Mouse (Mus musculus) left cerebral cortex, postnatal 14 days (tissue): ENCODE measurements around the gene Usp48. TPM values are rescaled to one million over a fixed set of nuclear protein-coding genes. Genes with fewer than 3 reads are reported as not detected.

Experiments
- DNase-seq, 2 experiments: peaks; one replicate each; pipeline ENCODE4 v3.0.0; 2021 to 2022; ENCODE audit warnings: low spot score in 2 of 2, mixed read lengths in 1 of 2
- intact Hi-C: fragments of 180-260 bp; cut with DNase I; formaldehyde crosslinking; loops from one replicate; pipeline ENCODE4 v1.15.1; 2025
- total RNA-seq, 2 experiments: library from RNA; stranded (reverse); gene quantifications; 2 replicates each; pipeline ENCODE4 v1.2.3; 2021

Gene Usp48
- total RNA-seq, 2 experiments from 2014 or later: 105 to 109 TPM

- intact Hi-C loops: loop anchor here (5.0 kb wide), 1 partner anchor 159 kb away; no protein-coding TSS in a partner anchor
Observed at GRCm38 (mm10) chr4:137678568-137678967, 85.0 kb downstream of the Usp48 start.

GRCm38 (mm10) chr4:137679979-137680550 is 86.5 kb downstream of the Usp48 start:
- DNase-seq: peak; percentile 60 to 61
- intact Hi-C loops: loop anchor here (5.0 kb wide), 1 partner anchor 157 kb away; no protein-coding TSS in a partner anchor

More at GRCm38 (mm10) chr4:137678568-137678967, 85.0 kb downstream of the Usp48 start:
- DNase-seq: no peak

GRCm38 (mm10) chr4:137680721-137681120 is 87.2 kb downstream of the Usp48 start:
- intact Hi-C loops: no loop called here
- no peak for DNase-seq

- intact Hi-C loops: no loop called here
Observed at GRCm38 (mm10) chr4:137681408-137682104, 88.0 kb downstream of the Usp48 start.

GRCm38 (mm10) chr4:137682961-137683453 is 89.5 kb downstream of the Usp48 start:
- DNase-seq: no peak
- intact Hi-C loops: no loop called here

More at GRCm38 (mm10) chr4:137681408-137682104, 88.0 kb downstream of the Usp48 start:
- peak; percentile 74 to 79 for DNase-seq

- DNase-seq: no peak
- intact Hi-C loops: no loop called here
Observed at GRCm38 (mm10) chr4:137684830-137685343, 91.3 kb downstream of the Usp48 start.

- intact Hi-C loops: no loop called here
- no peak for DNase-seq
Observed at GRCm38 (mm10) chr4:137686303-137686702, 92.7 kb downstream of the Usp48 start.

- no peak for DNase-seq
- intact Hi-C loops: no loop called here
Observed at GRCm38 (mm10) chr4:137687234-137687825, 93.8 kb downstream of the Usp48 start.

GRCm38 (mm10) chr4:137692107-137692902 is 98.8 kb downstream of the Usp48 start:
- intact Hi-C loops: no loop called here
- peak in 1 of 2 experiments; percentile 55 for DNase-seq

GRCm38 (mm10) chr4:137695300-137695699 is 101.7 kb downstream of the Usp48 start:
- no peak for DNase-seq
- intact Hi-C loops: no loop called here

- DNase-seq: no peak
- intact Hi-C loops: no loop called here
Observed at GRCm38 (mm10) chr4:137695900-137696299, 102.3 kb downstream of the Usp48 start.

- no peak for DNase-seq
- intact Hi-C loops: no loop called here
Observed at GRCm38 (mm10) chr4:137697156-137697885, 103.8 kb downstream of the Usp48 start.

GRCm38 (mm10) chr4:137698076-137698985 is 104.8 kb downstream of the Usp48 start:
- DNase-seq: no peak
- intact Hi-C loops: no loop called here

GRCm38 (mm10) chr4:137699264-137700211 is 106.0 kb downstream of the Usp48 start:
- intact Hi-C loops: no loop called here
- DNase-seq: no peak

GRCm38 (mm10) chr4:137700960-137701359 is 107.4 kb downstream of the Usp48 start:
- intact Hi-C loops: no loop called here
- DNase-seq: no peak

- DNase-seq: no peak
- intact Hi-C loops: no loop called here
Observed at GRCm38 (mm10) chr4:137703077-137703476, 109.5 kb downstream of the Usp48 start.

GRCm38 (mm10) chr4:137704561-137704960 is 111.0 kb downstream of the Usp48 start:
- intact Hi-C loops: no loop called here
- no peak for DNase-seq
